In the genomic region with DNA sequence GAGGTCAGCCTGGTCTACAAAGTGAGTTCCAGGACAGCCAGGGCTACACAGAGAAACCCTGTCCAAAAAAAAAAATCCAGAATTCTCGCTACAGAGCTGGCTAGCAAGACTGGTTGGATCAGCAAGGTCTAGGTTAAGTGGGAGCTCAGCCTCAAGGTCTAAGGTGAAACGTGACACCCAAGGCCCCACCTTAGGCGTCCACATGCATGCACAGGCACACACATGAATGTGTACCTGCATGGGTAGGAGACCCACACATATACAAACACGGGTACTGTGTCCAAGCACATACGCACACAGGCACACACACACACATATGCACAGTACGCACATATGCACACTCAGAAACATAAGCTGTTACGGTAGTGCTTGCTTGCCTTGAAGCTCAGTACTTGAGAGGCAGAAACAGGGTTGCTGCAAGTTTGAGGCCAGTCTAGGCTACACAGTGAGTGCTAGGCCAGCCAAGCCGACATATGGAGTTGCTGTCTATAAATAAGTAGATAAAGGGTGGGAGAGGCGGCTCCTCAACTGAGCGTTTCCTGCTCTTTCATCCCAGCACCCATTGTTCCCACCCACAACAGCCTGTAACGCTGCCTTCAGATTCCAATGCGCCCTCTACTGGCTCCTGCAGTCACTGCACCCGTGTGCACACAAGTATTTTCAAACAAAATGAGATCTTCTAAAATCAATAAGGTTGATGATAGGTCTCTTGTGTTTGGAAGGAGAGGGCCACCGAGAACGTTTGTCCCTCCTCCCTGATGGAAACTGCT, we compare ENCODE assay signal across 8 mouse cellular contexts. TPM values are rescaled to one million over a fixed set of nuclear protein-coding genes. Genes with fewer than 3 reads are reported as not detected.
DNase-seq lines count a peak whose midpoint lies in the region; ATAC-seq and TF ChIP-seq lines count a peak whose summit lies in the region.

No protein-coding gene starts in this region.

- H3K9ac ChIP-seq in intestine, postnatal 0 days (ENCODE audit: low read depth, low read length): no peak overlapping the region
- no peak overlapping the region for H3K9ac ChIP-seq in intestine, embryonic 15.5 days
- no peak overlapping the region for H3K9ac ChIP-seq in CH12.LX (ENCODE audit: insufficient read depth, low read depth)
- H3K9ac ChIP-seq in forebrain, embryonic 14.5 days (ENCODE audit: low read length): no peak overlapping the region
- no peak overlapping the region for H3K9ac ChIP-seq in liver, embryonic 11.5 days (ENCODE audit: low read depth, low read length)

- 0 out of 2 replicates have a peak, but pooled peaks have one; percentile 26 for ATAC-seq in intestine, postnatal 0 days
- ATAC-seq in intestine, embryonic 15.5 days: no peak
- no peak for ATAC-seq in forebrain, embryonic 14.5 days
- no peak for ATAC-seq in liver, embryonic 11.5 days (replicated peaks; ENCODE audit: low FRiP score)

- 43% methylated on average over 15 of the region's 15 CpGs for WGBS in intestine, postnatal 0 days
- 47% methylated on average over 15 of the region's 15 CpGs for WGBS in intestine, embryonic 15.5 days
- 52% methylated on average over 15 of the region's 15 CpGs for WGBS in forebrain, embryonic 14.5 days
- 42% methylated on average over 15 of the region's 15 CpGs for WGBS in liver, embryonic 11.5 days

- no peak overlapping the region for H3K4me3 ChIP-seq in intestine, postnatal 0 days (ENCODE audit: low read depth, low read length)
- H3K4me3 ChIP-seq in intestine, embryonic 15.5 days (replicated peaks): no peak overlapping the region
- H3K4me3 ChIP-seq in CH12.LX (replicated peaks in 1 of 3; ENCODE audit: low read depth in 2 of 3, low read length in 2 of 3, poor library complexity in 1 of 3): no peak overlapping the region
- H3K4me3 ChIP-seq in forebrain, embryonic 14.5 days (ENCODE audit: low read depth, low read length): no peak overlapping the region
- no peak overlapping the region for H3K4me3 ChIP-seq in liver, embryonic 11.5 days (ENCODE audit: low read depth, low read length)

- no peaks in the 10 kb centered on the region for H3K79me2 ChIP-seq in CH12.LX (replicated peaks; ENCODE audit: control insufficient read depth, extremely low read depth, insufficient read depth, poor library complexity, severe bottlenecking)

- no peaks in the 10 kb centered on the region for H3K9me3 ChIP-seq in intestine, postnatal 0 days (ENCODE audit: control insufficient read depth)
- no peaks in the 10 kb centered on the region for H3K9me3 ChIP-seq in intestine, embryonic 15.5 days
- no peaks in the 10 kb centered on the region for H3K9me3 ChIP-seq in CH12.LX (replicated peaks; ENCODE audit: low read length)
- no peaks in the 10 kb centered on the region for H3K9me3 ChIP-seq in forebrain, embryonic 14.5 days (replicated peaks; ENCODE audit: control insufficient read depth, low read length)
- H3K9me3 ChIP-seq in liver, embryonic 11.5 days (ENCODE audit: control insufficient read depth, low read length): no peaks in the 10 kb centered on the region

- dilution Hi-C loops in CH12.LX (cut with MboI; ENCODE audit: extremely low pct_ligation_motif_present, extremely low pct_unique_long_range_greater_than_20kb, low sequenced_read_pairs): no loop called here

- H3K4me1 ChIP-seq in intestine, postnatal 0 days (replicated peaks; ENCODE audit: control insufficient read depth, insufficient read depth, low read length): peaks cover 3% of the 10 kb centered on the region; the same call in 1 of the 2 replicates
- peaks cover 9% of the 10 kb centered on the region for H3K4me1 ChIP-seq in intestine, embryonic 15.5 days (replicated peaks)
- peaks cover 16 to 32% of the 10 kb centered on the region in 2 experiments for H3K4me1 ChIP-seq in CH12.LX (ENCODE audit: control insufficient read depth in 1 of 2, insufficient read depth in 2 of 2)
- H3K4me1 ChIP-seq in forebrain, embryonic 14.5 days (ENCODE audit: control insufficient read depth, insufficient read depth, low read length): peaks cover 8% of the 10 kb centered on the region
- peaks cover 20% of the 10 kb centered on the region for H3K4me1 ChIP-seq in liver, embryonic 11.5 days (replicated peaks; ENCODE audit: control insufficient read depth, insufficient read depth, low read length)

- DNase-seq in CH12.LX (ENCODE audit: extremely low read depth): peak; percentile 56
- peak; percentile 62 for DNase-seq in adipocyte (ENCODE audit: low spot score)
- DNase-seq in forebrain, embryonic 14.5 days (ENCODE audit: low spot score): peak; percentile 69
- peak; percentile 50 for DNase-seq in liver, embryonic 11.5 days (ENCODE audit: low spot score)
- peak; percentile 55 for DNase-seq in right cerebral cortex, postnatal 4 days
- DNase-seq in ovary, postnatal 36 days (ENCODE audit: low spot score): no peak

- TF ChIP-seq CTCF in intestine, postnatal 0 days (IDR thresholded peaks at IDR 0.05; ENCODE audit: low read depth): peak; percentile 88
- TF ChIP-seq CTCF in CH12.LX (conservative IDR thresholded peaks at IDR 0.05 in 1 of 2, IDR thresholded peaks at IDR 0.05 in 1 of 2; ENCODE audit: low read depth in 2 of 2, low read length in 2 of 2): peak; percentile 81 to 86

- peak; percentile 29 for TF ChIP-seq RAD21 in CH12.LX (IDR thresholded peaks at IDR 0.05; ENCODE audit: low read depth, low read length)

- no peaks in the 10 kb centered on the region for H3K27me3 ChIP-seq in intestine, postnatal 0 days (replicated peaks; ENCODE audit: control insufficient read depth, insufficient read depth, low read length)
- H3K27me3 ChIP-seq in intestine, embryonic 15.5 days (replicated peaks): no peaks in the 10 kb centered on the region
- H3K27me3 ChIP-seq in CH12.LX (replicated peaks): no peaks in the 10 kb centered on the region
- no peaks in the 10 kb centered on the region for H3K27me3 ChIP-seq in forebrain, embryonic 14.5 days (replicated peaks; ENCODE audit: control insufficient read depth, insufficient read depth, low read length)
- H3K27me3 ChIP-seq in liver, embryonic 11.5 days (replicated peaks; ENCODE audit: control insufficient read depth, insufficient read depth, low read length): no peaks in the 10 kb centered on the region

- no peak overlapping the region; the same call in 1 of the 2 replicates for H3K27ac ChIP-seq in intestine, postnatal 0 days (ENCODE audit: low read depth, low read length)
- no peak overlapping the region for H3K27ac ChIP-seq in intestine, embryonic 15.5 days
- no peak overlapping the region for H3K27ac ChIP-seq in CH12.LX (ENCODE audit: insufficient read depth, low read depth)
- H3K27ac ChIP-seq in forebrain, embryonic 14.5 days (ENCODE audit: low read depth, low read length): no peak overlapping the region
- H3K27ac ChIP-seq in liver, embryonic 11.5 days (ENCODE audit: low read depth, low read length): peak overlapping the region; percentile 48; the same call in 1 of the 2 replicates

- no peak for TF ChIP-seq EP300 in CH12.LX (IDR thresholded peaks at IDR 0.05; ENCODE audit: low read length)

- no peaks in the 10 kb centered on the region for H3K36me3 ChIP-seq in intestine, postnatal 0 days (ENCODE audit: control insufficient read depth, insufficient read depth)
- no peaks in the 10 kb centered on the region for H3K36me3 ChIP-seq in intestine, embryonic 15.5 days
- no peaks in the 10 kb centered on the region for H3K36me3 ChIP-seq in CH12.LX (replicated peaks in 1 of 2; ENCODE audit: control insufficient read depth in 1 of 2, insufficient read depth in 1 of 2, low read length in 1 of 2)
- no peaks in the 10 kb centered on the region for H3K36me3 ChIP-seq in forebrain, embryonic 14.5 days (ENCODE audit: control insufficient read depth, insufficient read depth, low read length)
- no peaks in the 10 kb centered on the region for H3K36me3 ChIP-seq in liver, embryonic 11.5 days (ENCODE audit: control insufficient read depth, insufficient read depth, low read length)

- H3K4me2 ChIP-seq in intestine, postnatal 0 days (replicated peaks; ENCODE audit: low read depth): no peak overlapping the region
- no peak overlapping the region for H3K4me2 ChIP-seq in intestine, embryonic 15.5 days (replicated peaks)
- H3K4me2 ChIP-seq in CH12.LX (ENCODE audit: insufficient read depth, low read depth, poor library complexity, severe bottlenecking): no peak overlapping the region
- H3K4me2 ChIP-seq in forebrain, embryonic 14.5 days (ENCODE audit: low read length): no peak overlapping the region
- peak overlapping the region; percentile 20 for H3K4me2 ChIP-seq in liver, embryonic 11.5 days

- no peak for TF ChIP-seq POLR2A in CH12.LX (IDR thresholded peaks at IDR 0.05; ENCODE audit: low read depth, low read length)

- in situ Hi-C loops in CH12.LX (cut with MboI; ENCODE audit: low pct_ligation_motif_present, low pct_unique_long_range_greater_than_20kb, low sequenced_read_pairs): no loop called here

TF ChIP-seq in CH12.LX, 34 proteins besides CTCF, POLR2A, EP300 and RAD21 (continues in another document):
- TF ChIP-seq PAX5 (IDR thresholded peaks at IDR 0.05; ENCODE audit: low read length): no peak
- TF ChIP-seq NRF1 (IDR thresholded peaks at IDR 0.05; ENCODE audit: low read depth, low read length): no peak

RNA-seq across cellular contexts. Expression of a gene that starts 11.9 kb away (rescaled TPM):
- polyA plus RNA-seq in intestine, postnatal 0 days (2015; fragmentation: Nextera tagmentation; extraction: Ambion mirVana): 2.9 and 3.5 TPM in 2 replicates
- 4.4 and 4.8 TPM in 2 replicates for polyA plus RNA-seq in intestine, embryonic 15.5 days (2015; fragmentation: Nextera tagmentation; extraction: Ambion mirVana)
- total RNA-seq in CH12.LX (2012; rRNA removed): 1.4 TPM in 2 replicates
- 0.57 and 0.62 TPM in 2 replicates for total RNA-seq in CH12.LX (2014; rRNA removed)
- 1.2 and 1.4 TPM in 2 replicates for polyA plus RNA-seq in CH12.LX (2012; ENCODE audit: insufficient read length, low read depth)
- polyA plus RNA-seq in forebrain, embryonic 14.5 days (2014; fragmentation: Nextera tagmentation; extraction: Ambion mirVana): 0.50 and 0.62 TPM in 2 replicates
- 0.08 and 0.48 TPM in 2 replicates for polyA plus RNA-seq in liver, embryonic 11.5 days (2014; fragmentation: Nextera tagmentation; extraction: Ambion mirVana)

RNA-seq across cellular contexts. Expression of a gene that starts 16.6 kb away (rescaled TPM):
- not detected in 2 replicates for polyA plus RNA-seq in intestine, postnatal 0 days (2015; fragmentation: Nextera tagmentation; extraction: Ambion mirVana)
- not detected in 2 replicates for polyA plus RNA-seq in intestine, embryonic 15.5 days (2015; fragmentation: Nextera tagmentation; extraction: Ambion mirVana)
- total RNA-seq in CH12.LX (2012; rRNA removed): not detected in 2 replicates
- total RNA-seq in CH12.LX (2014; rRNA removed): not detected in 2 replicates
- polyA plus RNA-seq in CH12.LX (2012; ENCODE audit: insufficient read length, low read depth): not detected in 2 replicates
- polyA plus RNA-seq in forebrain, embryonic 14.5 days (2014; fragmentation: Nextera tagmentation; extraction: Ambion mirVana): not detected in 2 replicates
- 0.30 and 0.92 TPM in 2 replicates for polyA plus RNA-seq in liver, embryonic 11.5 days (2014; fragmentation: Nextera tagmentation; extraction: Ambion mirVana)

RNA-seq across cellular contexts. Expression of a gene that starts 24.7 kb away (rescaled TPM):
- 25.6 and 27.0 TPM in 2 replicates for polyA plus RNA-seq in intestine, postnatal 0 days (2015; fragmentation: Nextera tagmentation; extraction: Ambion mirVana)
- 64.9 and 68.9 TPM in 2 replicates for polyA plus RNA-seq in intestine, embryonic 15.5 days (2015; fragmentation: Nextera tagmentation; extraction: Ambion mirVana)
- 40.1 and 41.3 TPM in 2 replicates for total RNA-seq in CH12.LX (2012; rRNA removed)
- 62.9 and 68.5 TPM in 2 replicates for total RNA-seq in CH12.LX (2014; rRNA removed)
- polyA plus RNA-seq in CH12.LX (2012; ENCODE audit: insufficient read length, low read depth): 68.6 and 85.2 TPM in 2 replicates
- 84.4 and 99.1 TPM in 2 replicates for polyA plus RNA-seq in forebrain, embryonic 14.5 days (2014; fragmentation: Nextera tagmentation; extraction: Ambion mirVana)
- polyA plus RNA-seq in liver, embryonic 11.5 days (2014; fragmentation: Nextera tagmentation; extraction: Ambion mirVana): 75.2 and 89.2 TPM in 2 replicates
